Mouse (Mus musculus) heart, adult 2 months (tissue): ENCODE results near the gene Sfxn4.

Experiments used
- CTCF ChIP-seq: fragments of 200-600 bp; IDR thresholded peaks from 2 replicates; pipeline ENCODE4 v1.8.1; 2022; ENCODE audit warnings: antibody characterized with exemption, mild to moderate bottlenecking, moderate library complexity
- EP300 ChIP-seq: fragments of 200-500 bp; IDR thresholded peaks from 2 replicates; pipeline ENCODE4 v1.6.1; 2011; ENCODE audit warnings: low read depth, low read length, control low read depth; ENCODE audit not compliant: insufficient read depth
- POLR2A ChIP-seq: fragments of 200-500 bp; IDR thresholded peaks from 2 replicates; pipeline ENCODE4 v1.6.1; 2011; ENCODE audit warnings: mild to moderate bottlenecking, low read depth, low read length, control low read depth; ENCODE audit not compliant: insufficient read depth

- TF ChIP-seq CTCF (peak; percentile 3; the same call in 1 of the 2 replicates), POLR2A (peak; percentile 97), EP300 (0 out of 2 replicates have a peak, but pooled peaks have one; percentile 17)
These were observed 70.6 kb downstream of the Sfxn4 start, which contains the start of gene Eif3a for GRCm38 (mm10) chr19:60790551-60791161.
